Mouse (Mus musculus) C2C12 (cell line): ENCODE measurements around the gene Nme6.

Experiments
- CEBPB ChIP-seq: IDR thresholded peaks from one replicate; pipeline ENCODE4 v1.6.1; 2011; ENCODE audit warnings: low read depth, mild to moderate bottlenecking, control low read depth, moderate library complexity
- CTCF ChIP-seq: IDR thresholded peaks from one replicate; pipeline ENCODE4 v1.5.1; 2011; ENCODE audit not compliant: control insufficient read depth, insufficient read depth, insufficient read length
- FOSL1 ChIP-seq: IDR thresholded peaks from one replicate; pipeline ENCODE4 v1.8.0; 2011; ENCODE audit warnings: mild to moderate bottlenecking, low read length; ENCODE audit not compliant: poor library complexity, insufficient read depth, severe bottlenecking
- MAX ChIP-seq: IDR thresholded peaks from one replicate; pipeline ENCODE4 v1.6.1; 2011; ENCODE audit warnings: mild to moderate bottlenecking, control low read depth
- MYOG ChIP-seq: IDR thresholded peaks from one replicate; pipeline ENCODE4 v1.6.1; 2011; ENCODE audit not compliant: control insufficient read depth, insufficient read length; ENCODE audit errors: extremely low read depth
- USF1 ChIP-seq: IDR thresholded peaks from one replicate; pipeline ENCODE4 v1.6.1; 2011; ENCODE audit warnings: low read depth, mild to moderate bottlenecking, control low read depth, moderate library complexity

DNA sequence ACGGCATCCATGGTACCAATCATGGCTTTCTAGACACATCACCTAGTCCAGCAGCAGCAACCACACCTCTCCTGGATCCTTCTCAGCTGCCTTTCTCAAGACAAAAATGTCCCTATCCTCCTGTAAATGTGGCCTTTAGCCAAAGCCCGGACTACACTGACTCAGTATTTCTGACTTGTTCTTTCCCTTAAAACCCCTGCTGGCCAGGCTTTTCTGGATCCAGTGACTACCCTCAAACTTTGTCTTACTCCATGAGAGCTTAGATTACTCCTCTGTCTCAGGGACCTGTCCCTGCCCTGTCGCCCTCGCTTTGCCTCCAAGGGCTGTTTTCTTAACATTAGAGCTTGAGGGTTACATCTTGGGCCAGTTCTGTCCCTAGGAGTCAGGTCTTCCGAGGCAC lies 17.6 kb downstream of the Nme6 start:
- no peak for TF ChIP-seq MAX
- no peak for TF ChIP-seq CEBPB
- TF ChIP-seq CTCF: no peak
- TF ChIP-seq MYOG: no peak
- no peak for TF ChIP-seq USF1
- no peak for TF ChIP-seq FOSL1
